Mouse (Mus musculus) heart, adult 2 months (tissue): Measurements from ENCODE around the gene Lnp1. TPM values are rescaled to one million over a fixed set of nuclear protein-coding genes. Genes with fewer than 3 reads are reported as not detected.
"Not testable (repeated sequence)": the region's sequence is repeated elsewhere in the genome, so short reads cannot be mapped to it uniquely, and the experiment has no call there.

Experiments used
- DNase-seq, 2 experiments: peaks; one replicate each; pipeline ENCODE4 v3.0.0; 2021
- H3K27ac ChIP-seq: fragments of 200-600 bp; 2 replicates; pipeline ENCODE4 v1.8.1; 2022
- H3K27me3 ChIP-seq: fragments of 200-500 bp; 2 replicates; pipeline ENCODE4 v1.6.1; 2012; ENCODE audit warnings: mild to moderate bottlenecking, low read length, inconsistent platforms, mixed read lengths; ENCODE audit not compliant: control insufficient read depth, insufficient read depth
- H3K36me3 ChIP-seq: fragments of 200-500 bp; 2 replicates; pipeline ENCODE4 v1.6.1; 2012; ENCODE audit warnings: low read length, inconsistent platforms; ENCODE audit not compliant: control insufficient read depth, insufficient read depth
- H3K4me1 ChIP-seq: fragments of 200-500 bp; 2 replicates; pipeline ENCODE4 v1.6.1; 2011; ENCODE audit warnings: low read length; ENCODE audit not compliant: control insufficient read depth, insufficient read depth
- H3K4me3 ChIP-seq: fragments of 200-600 bp; 2 replicates; pipeline ENCODE4 v1.8.1; 2022
- H3K79me2 ChIP-seq: fragments of 200-500 bp; replicated peaks from 2 replicates; pipeline ENCODE4 v1.6.1; 2012; ENCODE audit warnings: mild to moderate bottlenecking, inconsistent platforms, low read length, moderate library complexity, mixed read lengths; ENCODE audit not compliant: control insufficient read depth, insufficient read depth
- H3K9ac ChIP-seq: fragments of 200-500 bp; 2 replicates; pipeline ENCODE4 v1.6.1; 2012; ENCODE audit warnings: low read depth, mild to moderate bottlenecking, control low read depth, inconsistent platforms, low read length, mixed read lengths
- CTCF ChIP-seq: fragments of 200-600 bp; IDR thresholded peaks from 2 replicates; pipeline ENCODE4 v1.8.1; 2022; ENCODE audit warnings: antibody characterized with exemption, mild to moderate bottlenecking, moderate library complexity
- EP300 ChIP-seq: fragments of 200-500 bp; IDR thresholded peaks from 2 replicates; pipeline ENCODE4 v1.6.1; 2011; ENCODE audit warnings: low read depth, low read length, control low read depth; ENCODE audit not compliant: insufficient read depth
- POLR2A ChIP-seq: fragments of 200-500 bp; IDR thresholded peaks from 2 replicates; pipeline ENCODE4 v1.6.1; 2011; ENCODE audit warnings: mild to moderate bottlenecking, low read depth, low read length, control low read depth; ENCODE audit not compliant: insufficient read depth
- WGBS: fragments of 180-500 bp; shearing (Covaris S2); methylation state at CpG from one replicate; pipeline ENCODE4 v1.1.7; 2018; 5-methylcytosine and 5-hydroxymethylcytosine counted together
- intact Hi-C: fragments of 180-260 bp; cut with DNase I; formaldehyde crosslinking; loops from one replicate; pipeline ENCODE4 v1.15.1; 2025
- long read RNA-seq: library from polyadenylated mRNA; stranded (forward); transcript quantifications from one replicate; pipeline ENCODE4 v2.0.0, GENCODE M21; 2021
- polyA plus RNA-seq: library from polyadenylated mRNA; depleted of rRNA; stranded (reverse); fragments of >200 nt; gene quantifications from 2 replicates; pipeline ENCODE4 v1.2.3, GENCODE M21; 2012; rRNA removed
- total RNA-seq, 2 experiments: library from RNA; stranded (reverse); gene quantifications; 2 replicates each; pipeline ENCODE4 v1.2.3; 2021

Lnp1 gene
- not detected for total RNA-seq
- polyA plus RNA-seq, result not detected in 2 replicates
- long read RNA-seq, result 0 reads

DNA sequence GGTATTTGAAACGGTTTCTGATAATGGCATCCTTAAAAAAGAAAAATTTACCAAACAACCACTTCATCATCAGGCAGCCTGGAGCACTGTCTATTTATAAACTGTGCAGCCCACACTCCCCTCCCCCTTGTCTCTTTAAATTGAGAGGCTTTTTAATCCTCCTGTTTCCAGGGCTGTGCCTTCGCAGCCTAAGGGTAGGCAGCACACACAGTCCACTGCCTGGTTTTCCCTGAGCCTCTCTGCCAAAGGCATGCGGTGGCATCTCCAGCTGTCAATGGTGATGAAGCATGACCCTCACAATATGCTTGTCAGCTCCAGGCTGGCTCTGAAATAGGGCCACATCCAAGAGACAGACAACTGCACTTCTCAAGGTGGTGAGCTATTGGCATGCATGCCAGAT is at the start of gene Lnp1:
TSS of gene Lnp1 (minus strand) at position 39 of the 400 bp plus-strand sequence.
- no peak for DNase-seq

DNA sequence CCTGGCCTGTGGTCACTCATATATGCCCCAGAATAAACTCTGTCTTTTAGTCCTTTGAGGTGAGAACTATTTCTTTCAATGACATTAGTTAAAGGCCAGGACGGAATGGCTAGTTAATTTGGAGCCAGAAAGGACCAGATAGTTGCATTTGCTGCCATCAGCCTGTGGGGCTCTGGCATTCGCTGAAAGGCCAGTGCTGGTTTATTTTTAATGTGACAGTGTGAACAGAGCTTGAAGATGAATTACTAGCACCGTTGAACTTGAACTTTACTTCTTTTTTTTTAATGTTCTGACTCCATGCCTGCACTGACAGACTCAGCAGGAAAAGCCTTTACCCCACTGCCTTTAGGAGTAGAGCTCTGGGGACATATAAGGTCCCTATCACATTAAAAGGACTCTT is 46.8 kb upstream of the Lnp1 start:
- Histone ChIP-seq H3K27ac (no peak overlapping the region), H3K4me1 (no peaks in the 10 kb centered on the region), H3K27me3 (no peaks in the 10 kb centered on the region), H3K79me2 (no peaks in the 10 kb centered on the region), H3K4me3 (no peak overlapping the region), H3K9ac (no peak overlapping the region), H3K36me3 (no peaks in the 10 kb centered on the region)
- TF ChIP-seq EP300 (no peak), CTCF (no peak), POLR2A (no peak)
- no peak for DNase-seq
- intact Hi-C loops, result no loop called here
- 50% methylated on average over 3 of the region's 3 CpGs for WGBS

More for the DNA sequence above, at the start of gene Lnp1:
- Histone ChIP-seq H3K9ac (no peak within 1 kb of the TSS), H3K4me1 (no peaks in the 10 kb centered on the region), H3K27ac (no peak within 1 kb of the TSS), H3K27me3 (0 out of 2 replicates have a peak, but pooled peaks cover 1% of the 10 kb centered on the region), H3K79me2 (no peaks in the 10 kb centered on the region), H3K4me3 (no peak within 1 kb of the TSS), H3K36me3 (no peaks in the 10 kb centered on the region)
- WGBS, result 38% methylated on average over 3 of the region's 3 CpGs
- TF ChIP-seq EP300, result no peak
- TF ChIP-seq CTCF, result no peak
- no peak for TF ChIP-seq POLR2A
- intact Hi-C loops, result no loop called here

GRCm38 (mm10) chr16:56958311-56958710 is 30.4 kb upstream of the Lnp1 start:
- H3K79me2 ChIP-seq, H3K27ac ChIP-seq, H3K4me1 ChIP-seq, H3K27me3 ChIP-seq, intact Hi-C loops, H3K9ac ChIP-seq, DNase-seq, H3K4me3 ChIP-seq, H3K36me3 ChIP-seq: not testable (repeated sequence)
- 89% methylated on average over 2 of the region's 2 CpGs for WGBS

GRCm38 (mm10) chr16:56949085-56949484 is 21.2 kb upstream of the Lnp1 start:
- intact Hi-C loops, result no loop called here
- no peaks in the 10 kb centered on the region for H3K27me3 ChIP-seq
- no peaks in the 10 kb centered on the region for H3K36me3 ChIP-seq
- no peak overlapping the region for H3K27ac ChIP-seq
- no peaks in the 10 kb centered on the region for H3K79me2 ChIP-seq
- H3K4me1 ChIP-seq, result no peaks in the 10 kb centered on the region
- DNase-seq, result no peak
- H3K4me3 ChIP-seq, result no peak overlapping the region
- TF ChIP-seq EP300 (no peak), POLR2A (no peak), CTCF (no peak)
- H3K9ac ChIP-seq, result no peak overlapping the region
- 82% methylated on average over 5 of the region's 5 CpGs for WGBS

GRCm38 (mm10) chr16:56942341-56942740 is 14.5 kb upstream of the Lnp1 start:
- no peaks in the 10 kb centered on the region for H3K4me1 ChIP-seq
- no peaks in the 10 kb centered on the region for H3K79me2 ChIP-seq
- H3K36me3 ChIP-seq, result no peaks in the 10 kb centered on the region
- no peak overlapping the region for H3K27ac ChIP-seq
- no peak overlapping the region for H3K9ac ChIP-seq
- H3K27me3 ChIP-seq, result no peaks in the 10 kb centered on the region
- TF ChIP-seq POLR2A, result no peak
- no peak for TF ChIP-seq CTCF
- TF ChIP-seq EP300, result no peak
- H3K4me3 ChIP-seq, result no peak overlapping the region
- no peak for DNase-seq
- 66% methylated on average over 2 of the region's 2 CpGs for WGBS
- intact Hi-C loops, result no loop called here

- Histone ChIP-seq H3K4me1 (no peaks in the 10 kb centered on the region), H3K36me3 (no peaks in the 10 kb centered on the region), H3K9ac (no peak overlapping the region), H3K27ac (no peak overlapping the region), H3K79me2 (no peaks in the 10 kb centered on the region), H3K27me3 (no peaks in the 10 kb centered on the region), H3K4me3 (no peak overlapping the region)
- 21% methylated on average over 8 of the region's 8 CpGs for WGBS
- TF ChIP-seq EP300 (no peak), CTCF (peak; percentile 86), POLR2A (no peak)
- intact Hi-C loops, result loop anchor here (2.0 kb wide), 1 partner anchor 119 kb away; no protein-coding TSS in a partner anchor
- DNase-seq, result no peak
These were observed 7.7 kb downstream of the Lnp1 start for GRCm38 (mm10) chr16:56920102-56920657.
